ENCODE assay signal across 8 mouse cellular contexts in genomic region chr16:8828636-8829563, GRCm38 (mm10). TPM values are rescaled to one million over a fixed set of nuclear protein-coding genes. Genes with fewer than 3 reads are reported as not detected.
A peak's percentile ranks its signal among the peaks of the same experiment; 100 is the strongest.
DNase-seq lines count a peak whose midpoint lies in the region; ATAC-seq and TF ChIP-seq lines count a peak whose summit lies in the region.

No protein-coding gene starts in this region.

- no peak for TF ChIP-seq POLR2A in brain, embryonic 14.5 days (IDR thresholded peaks at IDR 0.05; ENCODE audit: borderline replicate concordance, extremely low read depth, insufficient read depth, insufficient read length, poor library complexity, severe bottlenecking)

- TF ChIP-seq CTCF in brain, embryonic 14.5 days (IDR thresholded peaks at IDR 0.05; ENCODE audit: borderline replicate concordance, extremely low read depth, insufficient read depth, insufficient read length), result peak; percentile 47
- TF ChIP-seq CTCF in intestine, postnatal 0 days (IDR thresholded peaks at IDR 0.05; ENCODE audit: low read depth), result peak; percentile 75

- peak overlapping the region; percentile 66 for H3K9ac ChIP-seq in intestine, postnatal 0 days (ENCODE audit: low read depth, low read length)

- peak; percentile 65 for DNase-seq in right cerebral cortex, postnatal 14 days
- DNase-seq in right cerebral cortex, postnatal 36 days (ENCODE audit: low spot score in 2 of 2), result no peak
- DNase-seq in brain, embryonic 14.5 days (ENCODE audit: low read depth), result peak; percentile 76
- peak; percentile 77 to 82 for DNase-seq in gastrocnemius, adult 8-10 months (ENCODE audit: low spot score in 2 of 2)
- peak; percentile 77 for DNase-seq in lung, postnatal 10 days
- peak; percentile 78 for DNase-seq in testis, postnatal 10 days (ENCODE audit: low spot score)
- DNase-seq in spleen, postnatal 36 days (ENCODE audit: low spot score in 2 of 2), result no peak

- no peaks in the 10 kb centered on the region for H3K9me3 ChIP-seq in intestine, postnatal 0 days (ENCODE audit: control insufficient read depth)

- WGBS in intestine, postnatal 0 days, result 10% methylated on average over 33 of the region's 33 CpGs

- no peaks in the 10 kb centered on the region for H3K27me3 ChIP-seq in intestine, postnatal 0 days (replicated peaks; ENCODE audit: control insufficient read depth, insufficient read depth, low read length)

- peak overlapping the region; percentile 46 for H3K4me3 ChIP-seq in intestine, postnatal 0 days (ENCODE audit: low read depth, low read length)

- H3K4me1 ChIP-seq in intestine, postnatal 0 days (replicated peaks; ENCODE audit: control insufficient read depth, insufficient read depth, low read length), result 0 out of 2 replicates have a peak, but pooled peaks cover 5% of the 10 kb centered on the region

- peak overlapping the region; percentile 90 for H3K4me2 ChIP-seq in intestine, postnatal 0 days (replicated peaks; ENCODE audit: low read depth)

- ATAC-seq in intestine, postnatal 0 days, result peak; percentile 68

- no peaks in the 10 kb centered on the region; the same call in 1 of the 2 replicates for H3K36me3 ChIP-seq in intestine, postnatal 0 days (ENCODE audit: control insufficient read depth, insufficient read depth)

- peak overlapping the region; percentile 95 for H3K27ac ChIP-seq in intestine, postnatal 0 days (ENCODE audit: low read depth, low read length)

RNA-seq across cellular contexts. Expression of gene 1810013L24Rik, which starts 1.0 kb away (rescaled TPM):
- polyA plus RNA-seq in brain, embryonic 14.5 days (2012; rRNA removed), result 35.2 and 52.2 TPM in 2 replicates
- 100 to 1,000 TPM in 2 of 4 experiments, 10 to 100 TPM in 2; 97.6 to 111 (median 103) TPM for total RNA-seq in gastrocnemius, adult 8-10 months (2022)
- 14.3 and 15.1 TPM in 2 replicates for polyA plus RNA-seq in intestine, postnatal 0 days (2015; fragmentation: Nextera tagmentation; extraction: Ambion mirVana)

RNA-seq across cellular contexts. Expression of gene Usp7, which starts 36.8 kb away (rescaled TPM):
- 103 and 127 TPM in 2 replicates for polyA plus RNA-seq in brain, embryonic 14.5 days (2012; rRNA removed)
- 10 to 100 TPM; 51.1 to 62.5 (median 60.0) TPM for total RNA-seq in gastrocnemius, adult 8-10 months (2022)
- polyA plus RNA-seq in intestine, postnatal 0 days (2015; fragmentation: Nextera tagmentation; extraction: Ambion mirVana), result 16.3 and 19.7 TPM in 2 replicates

Comparison
In these comparisons a context has a peak if more than half of its experiments do, and no peak if none do; other contexts are left out.
1. DNase-seq: peak in right cerebral cortex, postnatal 14 days (single experiment), brain, embryonic 14.5 days (single experiment), gastrocnemius, adult 8-10 months (2 of 2), lung, postnatal 10 days (single experiment) and testis, postnatal 10 days (single experiment); none in right cerebral cortex, postnatal 36 days (0 of 2) and spleen, postnatal 36 days (0 of 2).